Mouse (Mus musculus) common myeloid progenitor, adult 5-6 weeks (primary cell): ENCODE measurements around the gene Prss38. TPM values are rescaled to one million over a fixed set of nuclear protein-coding genes. Genes with fewer than 3 reads are reported as not detected.
A peak's percentile ranks its signal among the peaks of the same experiment; 100 is the strongest.

Experiments
- ATAC-seq: replicated peaks from 2 replicates; pipeline ENCODE4 v1.8.0; 2016; ENCODE audit warnings: low read depth, mild to moderate bottlenecking, moderate TSS enrichment, inconsistent platforms; ENCODE audit not compliant: poor library complexity, severe bottlenecking
- total RNA-seq: library from RNA; stranded (forward); fragments of 200-1000, 187-1606 nt; gene quantifications from 2 replicates; pipeline ENCODE4 v1.2.3, GENCODE M21; 2017

Gene Prss38
- total RNA-seq, result not detected in 2 replicates

GRCm38 (mm10) chr11:59375475-59375874 is at the start of gene Prss38:
Gene Prss38 (minus strand): TSS chr11:59375657.
- ATAC-seq, result no peak

- ATAC-seq, result no peak
These were observed 47.6 kb upstream of the Prss38 start for GRCm38 (mm10) chr11:59423010-59423588.

GRCm38 (mm10) chr11:59421967-59422366 is 46.5 kb upstream of the Prss38 start:
- ATAC-seq, result peak; percentile 21

- ATAC-seq, result peak; percentile 52
These were observed 46.0 kb upstream of the Prss38 start for GRCm38 (mm10) chr11:59421436-59421835.

- ATAC-seq, result peak; percentile 79
These were observed 43.3 kb upstream of the Prss38 start for GRCm38 (mm10) chr11:59418708-59419107.

- no peak for ATAC-seq
These were observed 37.8 kb upstream of the Prss38 start for GRCm38 (mm10) chr11:59412999-59413863.

GRCm38 (mm10) chr11:59412058-59412457 is 36.6 kb upstream of the Prss38 start:
- ATAC-seq, result no peak

GRCm38 (mm10) chr11:59410851-59411250 is 35.4 kb upstream of the Prss38 start:
- no peak for ATAC-seq

GRCm38 (mm10) chr11:59405761-59406160 is 30.3 kb upstream of the Prss38 start:
- ATAC-seq, result no peak

GRCm38 (mm10) chr11:59400876-59401275 is 25.4 kb upstream of the Prss38 start:
- ATAC-seq, result no peak

GRCm38 (mm10) chr11:59399830-59400229 is 24.4 kb upstream of the Prss38 start:
- ATAC-seq, result no peak

GRCm38 (mm10) chr11:59397536-59398371 is 22.3 kb upstream of the Prss38 start:
- peak; percentile 76 for ATAC-seq

- ATAC-seq, result no peak
These were observed 19.0 kb upstream of the Prss38 start for GRCm38 (mm10) chr11:59394451-59394850.

GRCm38 (mm10) chr11:59393591-59393990 is 18.1 kb upstream of the Prss38 start:
- no peak for ATAC-seq

- no peak for ATAC-seq
These were observed 16.8 kb upstream of the Prss38 start for GRCm38 (mm10) chr11:59392300-59392699.

- no peak for ATAC-seq
These were observed 15.0 kb upstream of the Prss38 start for GRCm38 (mm10) chr11:59390470-59390869.

GRCm38 (mm10) chr11:59389617-59390016 is 14.2 kb upstream of the Prss38 start:
- ATAC-seq, result no peak

GRCm38 (mm10) chr11:59388806-59389205 is 13.3 kb upstream of the Prss38 start:
- ATAC-seq, result no peak

- no peak for ATAC-seq
These were observed 12.0 kb upstream of the Prss38 start for GRCm38 (mm10) chr11:59387471-59387870.

- no peak for ATAC-seq
These were observed 9.7 kb upstream of the Prss38 start for GRCm38 (mm10) chr11:59385123-59385522.
